Mouse (Mus musculus) lung, postnatal 0 days (tissue): Measurements from ENCODE around the gene Sox5. TPM values are rescaled to one million over a fixed set of nuclear protein-coding genes. Genes with fewer than 3 reads are reported as not detected.

Experiments used
- ATAC-seq: fragments of 200-750 bp; cut with Nextera tagmentation; 2 replicates; pipeline ENCODE4 v1.8.0; 2017; ENCODE audit warnings: moderate library complexity
- DNase-seq: peaks from one replicate; pipeline ENCODE4 v3.0.0-alpha.2; 2016; ENCODE audit warnings: low spot score
- H3K27ac ChIP-seq: fragments of 300-500 bp; sonication (generic); 2 replicates; pipeline ENCODE4 v1.5.1; 2014; ENCODE audit warnings: antibody characterized with exemption, mild to moderate bottlenecking, low read length, mixed read lengths
- H3K27me3 ChIP-seq: fragments of 300-500 bp; sonication (generic); replicated peaks from 2 replicates; pipeline ENCODE4 v1.6.1; 2014; ENCODE audit warnings: low read length, mixed read lengths; ENCODE audit not compliant: insufficient read depth
- H3K36me3 ChIP-seq: fragments of 300-500 bp; sonication (generic); 2 replicates; pipeline ENCODE4 v1.6.1; 2014; ENCODE audit warnings: low read length, mixed read lengths; ENCODE audit not compliant: insufficient read depth
- H3K4me1 ChIP-seq: fragments of 300-500 bp; sonication (generic); 2 replicates; pipeline ENCODE4 v1.6.1; 2014; ENCODE audit warnings: antibody characterized with exemption, low read depth, low read length, mixed read lengths; ENCODE audit not compliant: insufficient read depth
- H3K4me2 ChIP-seq: fragments of 300-500 bp; sonication (generic); replicated peaks from 2 replicates; pipeline ENCODE4 v1.6.1; 2014; ENCODE audit warnings: low read depth, mild to moderate bottlenecking, low read length, moderate library complexity, mixed read lengths
- H3K4me3 ChIP-seq: fragments of 300-500 bp; sonication (generic); 2 replicates; pipeline ENCODE4 v1.5.1; 2014; ENCODE audit warnings: low read depth, low read length
- H3K9ac ChIP-seq: fragments of 300-500 bp; sonication (generic); replicated peaks from 2 replicates; pipeline ENCODE4 v1.6.1; 2014; ENCODE audit warnings: low read depth, mild to moderate bottlenecking
- H3K9me3 ChIP-seq: fragments of 300-500 bp; sonication (generic); 2 replicates; pipeline ENCODE4 v1.6.1; 2016; ENCODE audit warnings: low read length, mixed read lengths
- CTCF ChIP-seq: IDR thresholded peaks from 2 replicates; pipeline ENCODE4 v1.5.1; 2016; ENCODE audit warnings: antibody characterized with exemption, mild to moderate bottlenecking
- EP300 ChIP-seq: IDR thresholded peaks from 2 replicates; pipeline ENCODE4 v1.6.1; 2016; ENCODE audit warnings: antibody characterized with exemption, mild to moderate bottlenecking, control low read depth
- WGBS: fragments of 180-500 bp; shearing (Covaris S2); extraction: QIAGEN DNeasy Blood & Tissue Kit; methylation state at CpG from one replicate; pipeline ENCODE4 v1.1.7; 2014; 5-methylcytosine and 5-hydroxymethylcytosine counted together
- polyA plus RNA-seq: library from polyadenylated mRNA; unstranded; fragments of >200 nt; fragmentation: Nextera tagmentation; extraction: Ambion mirVana; gene quantifications from 2 replicates; pipeline ENCODE4 v1.2.1, GENCODE M21; 2015

Gene Sox5
- polyA plus RNA-seq, 1 experiment from 2014 or later, result 9.8 TPM

DNA sequence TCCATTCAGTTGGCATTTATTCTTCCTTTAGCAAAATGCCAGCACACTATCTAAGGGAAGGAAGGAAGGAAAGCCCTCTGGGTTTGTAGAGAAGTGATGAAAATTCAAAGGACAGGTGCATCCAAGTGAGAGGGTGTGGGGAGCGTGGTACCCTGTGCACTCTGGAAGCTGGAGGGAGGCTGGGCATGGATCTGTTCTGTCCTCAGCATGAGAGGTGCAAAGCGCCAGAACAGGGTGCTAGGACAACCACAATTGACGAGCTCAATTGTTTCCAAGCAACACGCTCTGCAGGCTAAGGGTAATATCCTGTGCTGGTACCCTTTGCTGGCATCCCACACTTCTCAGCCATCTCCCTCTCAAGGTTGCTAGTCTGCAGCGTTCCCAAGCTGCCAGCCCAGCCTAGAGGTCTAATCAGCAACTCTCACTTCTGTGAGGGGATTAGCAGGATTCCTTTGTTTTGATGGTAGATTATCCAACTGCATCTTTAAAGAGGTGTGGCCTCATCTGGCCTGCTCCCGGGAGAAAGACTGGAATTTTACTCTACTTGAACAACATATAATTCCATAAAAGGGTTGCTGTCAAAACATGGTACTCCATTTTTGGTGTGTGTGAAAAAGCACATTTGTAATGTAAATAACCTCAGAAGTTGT lies 183.3 kb downstream of the Sox5 start:
- WGBS, result 57% methylated on average over 6 of the region's 6 CpGs
- no peak overlapping the region for H3K27ac ChIP-seq
- no peaks in the 10 kb centered on the region for H3K27me3 ChIP-seq
- no peak for ATAC-seq
- H3K9me3 ChIP-seq, result no peaks in the 10 kb centered on the region
- TF ChIP-seq CTCF (no peak), EP300 (no peak)
- no peak for DNase-seq
- no peak overlapping the region for H3K4me3 ChIP-seq
- no peak overlapping the region for H3K4me2 ChIP-seq
- no peak overlapping the region for H3K9ac ChIP-seq
- no peaks in the 10 kb centered on the region for H3K36me3 ChIP-seq
- H3K4me1 ChIP-seq, result no peaks in the 10 kb centered on the region

DNA sequence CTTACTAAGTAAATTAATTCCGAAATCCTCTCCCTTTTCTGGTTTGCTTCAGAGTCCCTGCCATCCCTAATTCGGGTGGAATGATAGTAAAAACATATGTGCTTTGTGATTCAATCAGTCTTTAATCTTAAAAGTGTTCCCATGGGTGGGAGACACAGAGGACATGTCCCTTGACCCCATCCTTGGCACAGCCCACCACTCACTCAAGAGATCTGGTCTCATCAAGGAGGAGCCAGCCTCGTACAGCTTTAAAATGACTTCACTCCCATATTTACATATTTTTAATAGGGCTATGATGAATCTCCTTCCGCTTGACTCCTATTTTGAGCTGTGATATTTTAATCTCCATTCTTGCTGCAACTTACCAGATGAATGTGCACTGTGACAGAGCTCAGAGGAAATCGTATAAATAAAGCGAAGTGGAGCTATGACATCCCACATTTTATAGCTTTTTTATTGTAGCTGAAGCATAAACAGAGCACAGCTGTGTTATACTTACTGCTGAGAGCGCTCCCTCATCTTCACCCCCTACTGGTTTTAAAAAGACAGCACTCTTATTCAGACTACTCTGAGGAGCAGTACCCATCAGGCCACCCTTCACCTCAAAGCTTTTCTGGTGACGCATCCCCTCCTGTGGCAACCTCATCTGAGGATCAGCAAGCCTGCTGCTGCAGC lies 185.1 kb downstream of the Sox5 start:
- Histone ChIP-seq H3K9ac (no peak overlapping the region), H3K9me3 (no peaks in the 10 kb centered on the region), H3K36me3 (no peaks in the 10 kb centered on the region), H3K4me1 (no peaks in the 10 kb centered on the region), H3K27ac (no peak overlapping the region), H3K4me2 (no peak overlapping the region; the same call in 1 of the 2 replicates), H3K27me3 (no peaks in the 10 kb centered on the region), H3K4me3 (no peak overlapping the region)
- DNase-seq, result peak; percentile 81
- ATAC-seq, result peak; percentile 82
- peak; percentile 48 for TF ChIP-seq CTCF
- no peak for TF ChIP-seq EP300
- 37% methylated on average over 8 of the region's 8 CpGs for WGBS

DNA sequence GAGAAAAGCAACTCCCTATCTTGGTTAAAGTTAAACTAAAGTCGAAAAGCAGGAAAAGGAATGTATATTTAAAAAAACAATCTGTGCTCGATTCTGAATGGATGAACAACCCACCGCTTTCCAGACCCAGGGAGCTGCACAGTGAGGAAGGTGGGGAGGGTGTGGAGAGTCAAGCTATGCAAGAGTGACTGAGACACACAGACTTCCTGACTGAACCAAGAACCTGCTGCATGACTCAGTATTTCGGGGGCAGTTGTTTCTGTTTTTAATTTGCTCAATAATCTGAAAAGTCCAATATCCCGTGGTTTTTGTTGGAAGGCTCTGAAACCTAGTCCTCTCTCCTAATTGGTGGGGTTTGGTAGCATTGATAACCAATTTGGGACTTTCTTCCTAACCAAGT lies 196.9 kb downstream of the Sox5 start:
- Histone ChIP-seq H3K4me2 (no peak overlapping the region), H3K4me1 (no peaks in the 10 kb centered on the region), H3K9ac (no peak overlapping the region), H3K27ac (no peak overlapping the region), H3K4me3 (no peak overlapping the region), H3K9me3 (no peaks in the 10 kb centered on the region), H3K27me3 (no peaks in the 10 kb centered on the region), H3K36me3 (no peaks in the 10 kb centered on the region)
- no peak for TF ChIP-seq CTCF
- TF ChIP-seq EP300, result no peak
- ATAC-seq (no peak), DNase-seq (no peak)
- WGBS, result 24% methylated on average over 5 of the region's 5 CpGs

DNA sequence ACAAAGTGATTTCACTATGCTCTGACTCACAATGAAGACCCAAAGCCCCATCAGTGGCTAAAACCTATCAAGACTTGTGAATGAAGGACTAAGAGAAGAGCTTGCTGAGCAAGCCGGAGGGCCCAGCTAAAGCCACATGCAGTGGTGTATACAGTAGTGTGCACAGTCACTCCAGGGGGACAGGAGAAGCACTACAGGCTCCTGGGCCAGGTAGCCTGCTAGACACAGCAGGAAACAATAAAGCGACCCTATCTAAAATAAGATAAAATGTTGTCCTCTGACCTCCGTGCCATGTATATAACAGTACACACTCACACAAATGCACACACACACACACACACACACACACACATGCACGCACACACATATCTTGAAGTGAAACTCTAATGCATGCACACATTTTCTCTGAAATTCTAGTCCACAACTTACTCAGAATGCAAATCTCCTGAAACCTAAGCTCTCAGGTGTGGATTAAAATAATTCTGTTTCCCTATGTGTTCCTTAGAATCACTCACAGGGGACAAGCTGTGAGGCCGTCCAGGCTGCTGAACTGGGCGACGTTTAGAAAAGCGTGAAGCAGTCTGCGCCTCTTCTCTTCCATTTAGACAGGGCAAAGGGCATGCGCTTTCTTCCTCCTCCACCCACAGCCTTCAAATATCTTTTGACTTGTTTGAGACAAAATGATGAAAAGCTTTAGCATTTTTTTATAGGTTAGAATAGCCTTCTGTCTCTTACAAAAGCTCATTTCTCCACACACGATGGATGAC lies 197.5 kb downstream of the Sox5 start:
- DNase-seq (no peak), ATAC-seq (no peak)
- TF ChIP-seq CTCF, result no peak
- TF ChIP-seq EP300, result no peak
- WGBS, result 52% methylated on average over 11 of the region's 11 CpGs
- H3K9ac ChIP-seq, result no peak overlapping the region
- H3K27me3 ChIP-seq, result no peaks in the 10 kb centered on the region
- H3K27ac ChIP-seq, result no peak overlapping the region
- no peaks in the 10 kb centered on the region for H3K36me3 ChIP-seq
- H3K4me1 ChIP-seq, result no peaks in the 10 kb centered on the region
- H3K9me3 ChIP-seq, result no peaks in the 10 kb centered on the region
- H3K4me3 ChIP-seq, result no peak overlapping the region
- H3K4me2 ChIP-seq, result no peak overlapping the region

DNA sequence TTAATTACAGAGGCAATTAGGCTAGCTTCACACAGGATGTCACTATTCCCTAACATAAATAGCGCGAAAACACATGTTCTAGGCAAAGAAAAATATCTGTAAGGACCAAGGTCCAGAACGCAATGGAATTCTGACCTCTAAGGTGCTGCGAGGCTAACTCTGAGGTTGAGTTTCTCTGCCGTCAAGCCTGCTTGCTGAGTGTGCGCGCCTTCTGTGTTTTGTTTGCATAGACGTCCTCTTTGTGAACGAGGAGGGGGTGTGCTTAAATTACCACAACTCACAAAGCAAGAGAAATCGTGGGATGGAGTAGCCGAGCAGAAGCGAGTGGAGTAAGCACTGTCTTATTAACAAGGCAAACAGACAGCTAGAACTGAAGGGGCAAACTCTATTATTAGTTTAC lies 202.5 kb downstream of the Sox5 start:
- Histone ChIP-seq H3K4me1 (no peaks in the 10 kb centered on the region), H3K9ac (no peak overlapping the region), H3K27me3 (no peaks in the 10 kb centered on the region), H3K27ac (no peak overlapping the region), H3K9me3 (no peaks in the 10 kb centered on the region), H3K4me2 (no peak overlapping the region), H3K36me3 (no peaks in the 10 kb centered on the region), H3K4me3 (no peak overlapping the region)
- no peak for DNase-seq
- ATAC-seq, result no peak
- WGBS, result 42% methylated on average over 12 of the region's 12 CpGs
- no peak for TF ChIP-seq EP300
- peak; percentile 5; the same call in 1 of the 2 replicates for TF ChIP-seq CTCF

DNA sequence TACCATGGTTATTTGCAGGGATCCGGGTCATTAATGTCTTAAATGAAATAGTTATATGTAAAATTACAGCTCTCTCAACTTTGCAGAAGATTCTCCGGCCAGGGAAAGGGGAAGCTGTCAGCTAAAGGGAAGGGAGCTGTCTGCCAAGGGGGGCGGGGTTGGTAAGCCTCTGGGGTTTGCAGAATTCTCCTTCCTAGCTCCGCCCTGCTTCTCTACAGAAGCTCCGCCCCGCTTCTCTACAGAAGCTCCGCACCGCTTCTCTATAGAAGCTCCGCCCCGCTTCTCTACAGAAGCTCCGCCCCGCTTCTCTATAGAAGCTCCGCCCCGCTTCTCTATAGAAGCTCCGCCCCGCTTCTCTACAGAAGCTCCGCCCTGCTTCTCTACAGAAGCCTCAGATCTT lies 210.9 kb downstream of the Sox5 start:
- no peaks in the 10 kb centered on the region for H3K4me1 ChIP-seq
- H3K27me3 ChIP-seq, result no peaks in the 10 kb centered on the region
- TF ChIP-seq CTCF, result no peak
- ATAC-seq (no peak), DNase-seq (no peak)
- no peaks in the 10 kb centered on the region for H3K36me3 ChIP-seq
- H3K27ac ChIP-seq, result no peak overlapping the region
- no peak overlapping the region for H3K4me2 ChIP-seq
- WGBS, result 72% methylated on average over 17 of the region's 17 CpGs
- H3K4me3 ChIP-seq, result no peak overlapping the region
- no peak overlapping the region for H3K9ac ChIP-seq
- H3K9me3 ChIP-seq, result no peaks in the 10 kb centered on the region
